18 mouse cellular contexts compared by ENCODE assay signal in the genomic region with DNA sequence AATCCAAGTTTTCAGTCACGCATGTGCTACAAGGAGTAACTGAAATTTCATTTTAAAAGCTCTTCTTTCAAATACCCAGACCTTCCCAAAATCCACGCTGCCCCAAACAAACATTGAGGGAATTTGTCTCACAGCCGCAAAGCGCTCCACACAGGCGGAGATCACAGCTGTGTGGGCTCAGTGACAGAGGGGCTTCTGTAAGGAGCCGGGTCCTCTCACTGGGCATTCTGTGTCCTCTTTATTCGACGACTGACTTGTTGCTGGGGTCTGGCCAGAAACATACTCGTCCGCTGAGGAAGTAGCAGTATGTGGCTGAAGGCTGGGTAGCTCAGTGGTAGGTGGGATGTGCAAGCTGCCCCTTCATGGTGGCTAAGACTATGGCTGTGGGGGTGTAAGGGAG.
"Had no signal": no experiment of that assay in that cellular context is flagged by ENCODE, and none has a peak within 500 bp of the region (broad histone marks: within the 10 kb centered on the region; RNA-seq: fewer than 3 reads in every experiment).

No protein-coding gene starts in this region.

- H3K9ac ChIP-seq: liver, postnatal 0 days; lung, embryonic 15.5 days; midbrain, embryonic 13.5 days; neural tube, embryonic 12.5 days; stomach, embryonic 15.5 days had no signal

- ATAC-seq: liver, postnatal 0 days; lung, postnatal 0 days; midbrain, embryonic 16.5 days had no signal

- H3K4me3 ChIP-seq: lung, embryonic 15.5 days; megakaryocyte, embryonic 14.5 days; midbrain, embryonic 13.5 days; neural tube, embryonic 12.5 days; stomach, embryonic 15.5 days had no signal

- H3K27me3 ChIP-seq: lung, embryonic 15.5 days; megakaryocyte, embryonic 14.5 days; midbrain, embryonic 13.5 days; neural tube, embryonic 12.5 days; stomach, embryonic 15.5 days had no signal

- H3K9me3 ChIP-seq: lung, embryonic 15.5 days; megakaryocyte, embryonic 14.5 days; midbrain, embryonic 13.5 days; neural tube, embryonic 12.5 days; stomach, embryonic 15.5 days had no signal

- H3K4me2 ChIP-seq: lung, embryonic 15.5 days; midbrain, embryonic 11.5 days; midbrain, embryonic 13.5 days; neural tube, embryonic 12.5 days; stomach, embryonic 15.5 days had no signal

- DNase-seq: liver, postnatal 0 days; lung, adult 2 months; lung, postnatal 14 days; lung, postnatal 36 days; right cerebral cortex, postnatal 14 days; thymus, adult 2 months; thymus, postnatal 25 days; thymus, postnatal 4 days had no signal

- H3K27ac ChIP-seq: lung, embryonic 15.5 days; macrophage; midbrain, embryonic 13.5 days; neural tube, embryonic 12.5 days; stomach, embryonic 15.5 days; stomach, postnatal 0 days had no signal

- H3K4me1 ChIP-seq: lung, embryonic 15.5 days; megakaryocyte, embryonic 14.5 days; stomach, embryonic 15.5 days had no signal

- H3K36me3 ChIP-seq: lung, embryonic 15.5 days; midbrain, embryonic 13.5 days; neural tube, embryonic 12.5 days; stomach, embryonic 15.5 days had no signal
